Comparison of ENCODE assay signal across 31 mouse cellular contexts in genomic region chr7:140756151-140756854, GRCm38 (mm10). TPM values are rescaled to one million over a fixed set of nuclear protein-coding genes. Genes with fewer than 3 reads are reported as not detected.
A peak's percentile ranks its signal among the peaks of the same experiment; 100 is the strongest.
DNase-seq lines count a peak whose midpoint lies in the region; ATAC-seq and TF ChIP-seq lines count a peak whose summit lies in the region.
"Had no signal": no experiment of that assay in that cellular context is flagged by ENCODE, and none has a peak within 500 bp of the region (broad histone marks: within the 10 kb centered on the region; RNA-seq: fewer than 3 reads in every experiment).

No protein-coding gene starts in this region.

- WGBS in lung, postnatal 0 days, result 43% methylated on average over 4 of the region's 4 CpGs
- WGBS in hindbrain, postnatal 0 days, result 81% methylated on average over 4 of the region's 4 CpGs

- H3K4me2 ChIP-seq in lung, postnatal 0 days (replicated peaks; ENCODE audit: low read depth, low read length), result no peak overlapping the region
- no peak overlapping the region for H3K4me2 ChIP-seq in hindbrain, postnatal 0 days (ENCODE audit: low read depth, low read length)
- H3K4me2 ChIP-seq: embryonic facial prominence, embryonic 15.5 days; heart, embryonic 15.5 days; hindbrain, embryonic 14.5 days; intestine, embryonic 15.5 days; midbrain, embryonic 13.5 days; neural tube, embryonic 13.5 days had no signal

- no peaks in the 10 kb centered on the region for H3K9me3 ChIP-seq in lung, postnatal 0 days (ENCODE audit: low read length)
- 0 out of 2 replicates have a peak, but pooled peaks cover 4% of the 10 kb centered on the region for H3K9me3 ChIP-seq in hindbrain, postnatal 0 days (ENCODE audit: low read length)
- H3K9me3 ChIP-seq: heart, embryonic 15.5 days; intestine, embryonic 15.5 days; midbrain, embryonic 13.5 days had no signal

- no peak overlapping the region for H3K4me3 ChIP-seq in lung, postnatal 0 days (ENCODE audit: low read depth, low read length)
- no peak overlapping the region for H3K4me3 ChIP-seq in hindbrain, postnatal 0 days (ENCODE audit: low read length)
- H3K4me3 ChIP-seq: embryonic facial prominence, embryonic 15.5 days; heart, embryonic 15.5 days; intestine, embryonic 15.5 days; midbrain, embryonic 13.5 days; neural tube, embryonic 13.5 days had no signal

- H3K27ac ChIP-seq in lung, postnatal 0 days (ENCODE audit: low read length), result no peak overlapping the region
- no peak overlapping the region for H3K27ac ChIP-seq in hindbrain, postnatal 0 days
- H3K27ac ChIP-seq: embryonic facial prominence, embryonic 15.5 days; heart, embryonic 15.5 days; hindbrain, embryonic 14.5 days; intestine, embryonic 15.5 days; midbrain, embryonic 13.5 days; neural tube, embryonic 13.5 days had no signal

- no peaks in the 10 kb centered on the region for H3K27me3 ChIP-seq in lung, postnatal 0 days (replicated peaks; ENCODE audit: insufficient read depth, low read length)
- no peaks in the 10 kb centered on the region for H3K27me3 ChIP-seq in hindbrain, postnatal 0 days (ENCODE audit: insufficient read depth, low read length)
- H3K27me3 ChIP-seq: embryonic facial prominence, embryonic 15.5 days; heart, embryonic 15.5 days; intestine, embryonic 15.5 days; midbrain, embryonic 13.5 days; neural tube, embryonic 13.5 days had no signal

- peak; percentile 92 for DNase-seq in heart, adult 11 months
- no peak for DNase-seq in heart, postnatal 25 days (ENCODE audit: low spot score)
- DNase-seq in layer of hippocampus, adult 11-12 months (ENCODE audit: low spot score), result peak; percentile 24
- no peak for DNase-seq in layer of hippocampus, adult 9-10 months (ENCODE audit: low spot score)
- DNase-seq in lung, postnatal 10 days, result peak; percentile 39
- no peak for DNase-seq in lung, postnatal 0 days (ENCODE audit: low spot score)
- peak; percentile 20 for DNase-seq in lung, postnatal 36 days
- no peak for DNase-seq in hindbrain, postnatal 0 days (ENCODE audit: low spot score)
- DNase-seq: adrenal gland, postnatal 25 days; cerebellum, adult 18-20 months; cerebellum, postnatal 25 days; gastrocnemius, postnatal 25 days; kidney, adult 9 months; kidney, postnatal 25 days; spleen, adult 18-20 months; thymus, postnatal 36 days had no signal

- ATAC-seq in lung, postnatal 0 days, result no peak
- no peak for ATAC-seq in hindbrain, postnatal 0 days
- ATAC-seq: activated CD4-positive, CD25-positive, alpha-beta regulatory T cell, adult 4 months; CD4-positive, CD25-positive, alpha-beta regulatory T cell, adult 4 months; forebrain, embryonic 16.5 days; intestine, embryonic 15.5 days; midbrain, embryonic 13.5 days; Patski had no signal

- TF ChIP-seq EP300 in lung, postnatal 0 days (IDR thresholded peaks at IDR 0.05), result no peak

- H3K9ac ChIP-seq in lung, postnatal 0 days (replicated peaks; ENCODE audit: low read depth), result no peak overlapping the region
- no peak overlapping the region for H3K9ac ChIP-seq in hindbrain, postnatal 0 days (replicated peaks; ENCODE audit: low read length)
- H3K9ac ChIP-seq: embryonic facial prominence, embryonic 15.5 days; heart, embryonic 15.5 days; hindbrain, embryonic 14.5 days; intestine, embryonic 15.5 days; midbrain, embryonic 13.5 days; neural tube, embryonic 13.5 days had no signal

- H3K36me3 ChIP-seq in lung, postnatal 0 days (ENCODE audit: insufficient read depth, low read length), result no peaks in the 10 kb centered on the region
- H3K36me3 ChIP-seq in hindbrain, postnatal 0 days (ENCODE audit: insufficient read depth, low read length), result no peaks in the 10 kb centered on the region
- H3K36me3 ChIP-seq: embryonic facial prominence, embryonic 15.5 days; heart, embryonic 15.5 days; intestine, embryonic 15.5 days; midbrain, embryonic 13.5 days; neural tube, embryonic 13.5 days had no signal

- TF ChIP-seq CTCF in lung, postnatal 0 days (IDR thresholded peaks at IDR 0.05), result no peak
- no peak for TF ChIP-seq CTCF in hindbrain, postnatal 0 days (IDR thresholded peaks at IDR 0.05; ENCODE audit: low read depth)

- intact Hi-C loops in heart, postnatal 25 days (cut with DNase I), result no loop called here

- no peaks in the 10 kb centered on the region for H3K4me1 ChIP-seq in lung, postnatal 0 days (ENCODE audit: insufficient read depth, low read depth, low read length)
- H3K4me1 ChIP-seq in hindbrain, postnatal 0 days (ENCODE audit: insufficient read depth, low read length), result no peaks in the 10 kb centered on the region
- H3K4me1 ChIP-seq: embryonic facial prominence, embryonic 15.5 days; heart, embryonic 15.5 days; intestine, embryonic 15.5 days; midbrain, embryonic 13.5 days; neural tube, embryonic 13.5 days had no signal

RNA-seq across cellular contexts. Expression of gene Cyp2e1, which starts 7.2 kb away (rescaled TPM):
- 1 to 10 TPM; 6.3 to 6.9 TPM for total RNA-seq in heart, postnatal 25 days (2021)
- 1.5 and 1.9 TPM in 2 replicates for polyA plus RNA-seq in lung, postnatal 0 days (2015; fragmentation: Nextera tagmentation; extraction: Ambion mirVana)
- total RNA-seq in hindbrain, postnatal 0 days (2014; rRNA removed), result not detected in 2 replicates
- not detected in 2 replicates for polyA plus RNA-seq in hindbrain, postnatal 0 days (2015; fragmentation: Nextera tagmentation; extraction: Ambion mirVana)
- total RNA-seq: ES-E14; layer of hippocampus, postnatal 36 days; left cerebral cortex, postnatal 25 days had no signal
- polyA plus RNA-seq: embryonic facial prominence, embryonic 15.5 days; forebrain, embryonic 16.5 days; heart, embryonic 15.5 days; hindbrain, embryonic 14.5 days; intestine, embryonic 15.5 days; midbrain, embryonic 13.5 days; neural tube, embryonic 13.5 days; Patski; stomach, embryonic 14.5 days had no signal

RNA-seq across cellular contexts. Expression of gene Syce1, which starts 31.3 kb away (rescaled TPM):
- not detected for total RNA-seq in heart, postnatal 25 days (2021)
- polyA plus RNA-seq in lung, postnatal 0 days (2015; fragmentation: Nextera tagmentation; extraction: Ambion mirVana), result not detected in 2 replicates
- total RNA-seq in hindbrain, postnatal 0 days (2014; rRNA removed), result 0.29 TPM in 1 of 2 replicates, not detected in the other
- 0.59 and 0.68 TPM in 2 replicates for polyA plus RNA-seq in hindbrain, postnatal 0 days (2015; fragmentation: Nextera tagmentation; extraction: Ambion mirVana)
- total RNA-seq: adrenal gland, postnatal 25 days; gastrocnemius, postnatal 25 days; left cerebral cortex, postnatal 25 days had no signal
- polyA plus RNA-seq: Patski had no signal

RNA-seq across cellular contexts. Expression of gene Olfr541, which starts 59.2 kb away (rescaled TPM):
- total RNA-seq in heart, postnatal 25 days (2021), result not detected
- polyA plus RNA-seq in lung, postnatal 0 days (2015; fragmentation: Nextera tagmentation; extraction: Ambion mirVana), result not detected in 2 replicates
- total RNA-seq in hindbrain, postnatal 0 days (2014; rRNA removed), result not detected in 2 replicates
- polyA plus RNA-seq in hindbrain, postnatal 0 days (2015; fragmentation: Nextera tagmentation; extraction: Ambion mirVana), result not detected in 2 replicates
- total RNA-seq: adrenal gland, postnatal 25 days; ES-E14; gastrocnemius, postnatal 25 days; layer of hippocampus, postnatal 36 days; left cerebral cortex, postnatal 25 days had no signal
- polyA plus RNA-seq: activated CD4-positive, CD25-positive, alpha-beta regulatory T cell, adult 4 months; CD4-positive, CD25-positive, alpha-beta regulatory T cell, adult 4 months; embryonic facial prominence, embryonic 15.5 days; forebrain, embryonic 16.5 days; heart, embryonic 15.5 days; hindbrain, embryonic 14.5 days; intestine, embryonic 15.5 days; limb, embryonic 14.5 days; midbrain, embryonic 13.5 days; neural tube, embryonic 13.5 days; Patski; stomach, embryonic 14.5 days had no signal

Comparison
In these comparisons a context has a peak if more than half of its experiments do, and no peak if none do; other contexts are left out.
1. DNase-seq: peak in heart, adult 11 months (single experiment), layer of hippocampus, adult 11-12 months (single experiment), lung, postnatal 10 days (single experiment) and lung, postnatal 36 days (single experiment); none in heart, postnatal 25 days (single experiment), layer of hippocampus, adult 9-10 months (single experiment), lung, postnatal 0 days (single experiment) and hindbrain, postnatal 0 days (single experiment).